Mouse (Mus musculus) hindbrain, embryonic 16.5 days (tissue): ENCODE measurements around the gene Col25a1. TPM values are rescaled to one million over a fixed set of nuclear protein-coding genes. Genes with fewer than 3 reads are reported as not detected.

Experiments used
- ATAC-seq: fragments of 200-750 bp; cut with Nextera tagmentation; 2 replicates; pipeline ENCODE4 v1.8.0; 2017; ENCODE audit warnings: moderate TSS enrichment, moderate library complexity
- H3K27ac ChIP-seq: fragments of 300-500 bp; sonication (generic); 2 replicates; pipeline ENCODE4 v1.5.1; 2014; ENCODE audit warnings: low read depth, mild to moderate bottlenecking, control low read depth, low read length, moderate library complexity
- H3K27me3 ChIP-seq: fragments of 300-500 bp; sonication (generic); replicated peaks from 2 replicates; pipeline ENCODE4 v1.6.1; 2014; ENCODE audit warnings: low read length; ENCODE audit not compliant: control insufficient read depth, insufficient read depth
- H3K36me3 ChIP-seq: fragments of 300-500 bp; sonication (generic); 2 replicates; pipeline ENCODE4 v1.6.1; 2014; ENCODE audit warnings: mild to moderate bottlenecking, low read length, moderate library complexity, mixed read lengths; ENCODE audit not compliant: control insufficient read depth, insufficient read depth
- H3K4me1 ChIP-seq: fragments of 300-500 bp; sonication (generic); 2 replicates; pipeline ENCODE4 v1.6.1; 2014; ENCODE audit warnings: low read depth, low read length; ENCODE audit not compliant: control insufficient read depth, insufficient read depth
- H3K4me2 ChIP-seq: fragments of 300-500 bp; sonication (generic); 2 replicates; pipeline ENCODE4 v1.6.1; 2014; ENCODE audit warnings: mild to moderate bottlenecking, low read length, control low read depth, moderate library complexity
- H3K4me3 ChIP-seq: fragments of 300-500 bp; sonication (generic); 2 replicates; pipeline ENCODE4 v1.5.1; 2014; ENCODE audit warnings: mild to moderate bottlenecking, low read length, control low read depth, moderate library complexity
- H3K9ac ChIP-seq: fragments of 300-500 bp; sonication (generic); 2 replicates; pipeline ENCODE4 v1.6.1; 2014; ENCODE audit warnings: low read depth, mild to moderate bottlenecking, control low read depth, low read length, moderate library complexity
- H3K9me3 ChIP-seq: fragments of 300-500 bp; sonication (generic); 2 replicates; pipeline ENCODE4 v1.6.1; 2014; ENCODE audit warnings: mild to moderate bottlenecking, low read length, moderate library complexity; ENCODE audit not compliant: control insufficient read depth
- WGBS: fragments of 180-500 bp; shearing (Covaris S2); extraction: QIAGEN DNeasy Blood & Tissue Kit; methylation state at CpG from one replicate; pipeline ENCODE4 v1.1.7; 2014; 5-methylcytosine and 5-hydroxymethylcytosine counted together
- polyA plus RNA-seq: library from polyadenylated mRNA; unstranded; fragments of >200 nt; fragmentation: Nextera tagmentation; extraction: Ambion mirVana; gene quantifications from 2 replicates; pipeline ENCODE4 v1.2.1, GENCODE M21; 2015

The Col25a1 gene
- polyA plus RNA-seq, 1 experiment from 2014 or later = 4.8 TPM

- Histone ChIP-seq H3K9me3 (no peaks in the 10 kb centered on the region), H3K27me3 (no peaks in the 10 kb centered on the region), H3K4me3 (no peak overlapping the region), H3K4me1 (peaks cover 5% of the 10 kb centered on the region; the same call in 1 of the 2 replicates), H3K36me3 (no peaks in the 10 kb centered on the region), H3K9ac (no peak overlapping the region), H3K4me2 (no peak overlapping the region), H3K27ac (no peak overlapping the region)
- ATAC-seq = no peak
- WGBS = 75% methylated on average over 12 of the region's 12 CpGs
Measured at GRCm38 (mm10) chr3:130620517-130621146, 489.3 kb downstream of the Col25a1 start.

- no peak overlapping the region for H3K4me2 ChIP-seq
- no peak overlapping the region for H3K27ac ChIP-seq
- 93% methylated on average over 5 of the region's 5 CpGs for WGBS
- H3K9me3 ChIP-seq = no peaks in the 10 kb centered on the region
- no peak overlapping the region for H3K9ac ChIP-seq
- H3K36me3 ChIP-seq = no peaks in the 10 kb centered on the region
- H3K27me3 ChIP-seq = no peaks in the 10 kb centered on the region
- ATAC-seq = no peak
- no peak overlapping the region for H3K4me3 ChIP-seq
- no peaks in the 10 kb centered on the region for H3K4me1 ChIP-seq
Measured at GRCm38 (mm10) chr3:130628358-130628757, 497.1 kb downstream of the Col25a1 start.

GRCm38 (mm10) chr3:130633859-130634258, 502.6 kb downstream of the Col25a1 start:
- Histone ChIP-seq H3K9ac (no peak overlapping the region), H3K4me2 (no peak overlapping the region), H3K4me1 (no peaks in the 10 kb centered on the region), H3K27me3 (no peaks in the 10 kb centered on the region), H3K27ac (no peak overlapping the region), H3K4me3 (no peak overlapping the region), H3K9me3 (no peaks in the 10 kb centered on the region), H3K36me3 (no peaks in the 10 kb centered on the region)
- 64% methylated on average over 5 of the region's 5 CpGs for WGBS
- ATAC-seq = no peak

GRCm38 (mm10) chr3:130646110-130646810, 515.0 kb downstream of the Col25a1 start:
- Histone ChIP-seq H3K27me3 (no peaks in the 10 kb centered on the region), H3K36me3 (no peaks in the 10 kb centered on the region), H3K9me3 (no peaks in the 10 kb centered on the region), H3K4me2 (no peak overlapping the region), H3K4me3 (no peak overlapping the region), H3K9ac (no peak overlapping the region), H3K27ac (no peak overlapping the region), H3K4me1 (no peaks in the 10 kb centered on the region)
- ATAC-seq = no peak
- WGBS = 79% methylated on average over 11 of the region's 11 CpGs

Other genes with a start within 250 kb of the Col25a1 start
- gene Casp6, start 230.1 kb upstream of the Col25a1 start, polyA plus RNA-seq = 20.8 and 23.1 TPM in 2 replicates
- gene Mcub, start 161.3 kb upstream of the Col25a1 start, polyA plus RNA-seq = 5.7 and 6.5 TPM in 2 replicates
- 29.6 and 38.0 TPM in 2 replicates for gene Sec24b, start 69.9 kb upstream of the Col25a1 start, polyA plus RNA-seq